Comparison of ENCODE assay signal across 9 mouse cellular contexts in genomic region chr14:120626223-120626935, GRCm38 (mm10).
A peak's percentile ranks its signal among the peaks of the same experiment; 100 is the strongest.
DNase-seq lines count a peak whose midpoint lies in the region; ATAC-seq lines count a peak whose summit lies in the region.
"Had no signal": no experiment of that assay in that cellular context is flagged by ENCODE, and none has a peak within 500 bp of the region (broad histone marks: within the 10 kb centered on the region; RNA-seq: fewer than 3 reads in every experiment).

No protein-coding gene starts in this region.

- peak overlapping the region; percentile 85 for H3K27ac ChIP-seq in midbrain, embryonic 16.5 days (ENCODE audit: low read length)

- no peak overlapping the region for H3K4me3 ChIP-seq in midbrain, embryonic 16.5 days (ENCODE audit: low read depth, low read length)

- H3K9ac ChIP-seq in midbrain, embryonic 16.5 days (ENCODE audit: low read depth, low read length): no peak overlapping the region; the same call in 1 of the 2 replicates

- DNase-seq in embryo, embryonic 11 days: peak; percentile 6
- no peak for DNase-seq in embryo, embryonic 9.5 days (ENCODE audit: extremely low spot score)
- DNase-seq in frontal cortex, postnatal 36 days (ENCODE audit: low spot score in 2 of 2): peak; percentile 8 to 38
- DNase-seq in kidney, postnatal 4 days: peak; percentile 49 to 71
- DNase-seq in Muller cell, postnatal 12 days (ENCODE audit: inconsistent ontology term): no peak
- DNase-seq in adrenal gland, postnatal 36 days: no peak
- DNase-seq in gastrocnemius, postnatal 4 days (ENCODE audit: low spot score in 2 of 2): no peak
- DNase-seq: heart, postnatal 4 days had no signal

- peaks cover 12% of the 10 kb centered on the region; the same call in 1 of the 2 replicates for H3K4me1 ChIP-seq in midbrain, embryonic 16.5 days (ENCODE audit: control insufficient read depth, insufficient read depth, low read length)

- 31% methylated on average over 9 of the region's 9 CpGs for WGBS in midbrain, embryonic 16.5 days

- H3K9me3 ChIP-seq in midbrain, embryonic 16.5 days (replicated peaks; ENCODE audit: control insufficient read depth, low read length, poor library complexity, severe bottlenecking): no peaks in the 10 kb centered on the region

- H3K36me3 ChIP-seq in midbrain, embryonic 16.5 days (ENCODE audit: control insufficient read depth, insufficient read depth, low read length): no peaks in the 10 kb centered on the region

- peak overlapping the region; percentile 13; the same call in 1 of the 2 replicates for H3K4me2 ChIP-seq in midbrain, embryonic 16.5 days (ENCODE audit: low read length)

- no peaks in the 10 kb centered on the region for H3K27me3 ChIP-seq in midbrain, embryonic 16.5 days (ENCODE audit: control insufficient read depth, insufficient read depth, low read depth, low read length)

- ATAC-seq in midbrain, embryonic 16.5 days: peak; percentile 95

Comparison
In these comparisons a context has a peak if more than half of its experiments do, and no peak if none do; other contexts are left out.
1. DNase-seq: peak in embryo, embryonic 11 days (single experiment), frontal cortex, postnatal 36 days (2 of 2) and kidney, postnatal 4 days (2 of 2); none in embryo, embryonic 9.5 days (single experiment), Muller cell, postnatal 12 days (single experiment), adrenal gland, postnatal 36 days (0 of 2) and gastrocnemius, postnatal 4 days (0 of 2).